Mouse (Mus musculus) spleen, adult 2 months (tissue): ENCODE measurements at regions not wholly inside any gene's neighbourhood (a gene's known extent, or its start where the extent isn't known, plus 50 kb on each side); places are given as distances from the start of the nearest gene placed in this dataset.
"Not testable (repeated sequence)": the region's sequence is repeated elsewhere in the genome, so short reads cannot be mapped to it uniquely, and the experiment has no call there.

Source experiments
- CTCF ChIP-seq: fragments of 200-500 bp; IDR thresholded peaks from 2 replicates; pipeline ENCODE4 v1.5.1; 2011; ENCODE audit warnings: mild to moderate bottlenecking, inconsistent platforms; ENCODE audit not compliant: insufficient read depth, insufficient read length, insufficient replicate concordance; ENCODE audit errors: extremely low read depth
- POLR2A ChIP-seq: fragments of 200-500 bp; IDR thresholded peaks from 2 replicates; pipeline ENCODE4 v1.6.1; 2011; ENCODE audit warnings: low read depth, low read length, inconsistent platforms

DNA sequence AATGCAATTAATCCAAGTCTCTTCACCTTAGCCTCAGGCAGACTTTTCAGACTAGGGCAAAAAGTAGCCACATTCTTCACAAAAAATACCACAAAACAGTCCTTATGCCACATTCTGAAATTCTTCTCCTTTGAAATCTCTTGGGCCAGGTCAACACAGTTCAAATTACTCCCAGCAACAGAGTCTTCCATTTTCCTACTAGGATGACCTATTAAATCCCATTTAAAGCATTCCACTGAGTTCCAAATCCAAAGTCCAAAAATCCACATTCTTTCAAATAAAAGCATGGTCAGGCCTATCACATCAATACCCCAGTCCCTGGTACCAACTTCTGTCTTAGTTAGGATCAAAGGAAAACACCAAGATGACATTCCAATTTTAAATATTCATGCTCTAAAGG, 721.4 kb downstream of the Rapgef2 start:
- TF ChIP-seq CTCF, POLR2A: not testable (repeated sequence)
